Mouse (Mus musculus) adrenal gland, adult 18-20 months (tissue): ENCODE results near the gene Nsun7. TPM values are rescaled to one million over a fixed set of nuclear protein-coding genes. Genes with fewer than 3 reads are reported as not detected.

Experiments
- DNase-seq, 2 experiments: peaks; one replicate each; pipeline ENCODE4 v3.0.0; 2021 to 2022; ENCODE audit warnings: low spot score in 2 of 2
- total RNA-seq, 2 experiments: library from RNA; stranded (reverse); gene quantifications; 1 replicate in 1 of 2; 2 replicates in 1 of 2; pipeline ENCODE4 v1.2.3; 2021

The Nsun7 gene
- total RNA-seq, 2 experiments from 2014 or later: 0.50 to 0.77 TPM

- no peak for DNase-seq
Observed at GRCm38 (mm10) chr5:66279650-66280049, 20.0 kb downstream of the Nsun7 start.

- no peak for DNase-seq
Observed at GRCm38 (mm10) chr5:66280742-66281141, 21.0 kb downstream of the Nsun7 start.

GRCm38 (mm10) chr5:66294106-66294625 lies 34.5 kb downstream of the Nsun7 start:
- DNase-seq: no peak

GRCm38 (mm10) chr5:66294952-66295351 lies 35.3 kb downstream of the Nsun7 start:
- DNase-seq: no peak

- no peak for DNase-seq
Observed at GRCm38 (mm10) chr5:66296116-66296515, 36.4 kb downstream of the Nsun7 start.

- DNase-seq: no peak
Observed at GRCm38 (mm10) chr5:66298856-66299255, 39.2 kb downstream of the Nsun7 start.

GRCm38 (mm10) chr5:66300576-66300975 lies 40.9 kb downstream of the Nsun7 start:
- no peak for DNase-seq

- DNase-seq: no peak
Observed at GRCm38 (mm10) chr5:66302085-66302815, 42.6 kb downstream of the Nsun7 start.

GRCm38 (mm10) chr5:66302873-66303272 lies 43.2 kb downstream of the Nsun7 start:
- DNase-seq: no peak

GRCm38 (mm10) chr5:66304300-66305067 lies 44.8 kb downstream of the Nsun7 start:
- DNase-seq: no peak

- no peak for DNase-seq
Observed at GRCm38 (mm10) chr5:66305511-66305910, 45.8 kb downstream of the Nsun7 start.

GRCm38 (mm10) chr5:66310328-66310727 lies 50.6 kb downstream of the Nsun7 start:
- no peak for DNase-seq

GRCm38 (mm10) chr5:66310806-66311205 lies 51.1 kb downstream of the Nsun7 start:
- no peak for DNase-seq

GRCm38 (mm10) chr5:66315791-66316190 lies 56.1 kb downstream of the Nsun7 start:
- DNase-seq: no peak

GRCm38 (mm10) chr5:66319341-66319740 lies 59.6 kb downstream of the Nsun7 start:
- peak; percentile 65 to 73 for DNase-seq

- DNase-seq: no peak
Observed at GRCm38 (mm10) chr5:66319827-66320404, 60.2 kb downstream of the Nsun7 start.

- no peak for DNase-seq
Observed at GRCm38 (mm10) chr5:66323131-66323530, 63.4 kb downstream of the Nsun7 start.

GRCm38 (mm10) chr5:66323603-66324002 lies 63.9 kb downstream of the Nsun7 start:
- no peak for DNase-seq

GRCm38 (mm10) chr5:66326395-66326794 lies 66.7 kb downstream of the Nsun7 start:
- no peak for DNase-seq

- DNase-seq: no peak
Observed at GRCm38 (mm10) chr5:66327949-66328726, 68.4 kb downstream of the Nsun7 start.

GRCm38 (mm10) chr5:66328766-66329165 lies 69.1 kb downstream of the Nsun7 start:
- DNase-seq: no peak
